10 mouse cellular contexts compared by ENCODE assay signal in genomic region chr8:120474496-120475235, GRCm38 (mm10).
DNase-seq lines count a peak whose midpoint lies in the region; ATAC-seq and TF ChIP-seq lines count a peak whose summit lies in the region.
"Had no signal": no experiment of that assay in that cellular context is flagged by ENCODE, and none has a peak within 500 bp of the region (broad histone marks: within the 10 kb centered on the region; RNA-seq: fewer than 3 reads in every experiment).

No protein-coding gene starts in this region.

- peak overlapping the region; percentile 84 for H3K27ac ChIP-seq in heart, embryonic 10.5 days
- peak overlapping the region; percentile 58; the same call in 1 of the 2 replicates for H3K27ac ChIP-seq in kidney, embryonic 16.5 days (ENCODE audit: low read length)
- H3K27ac ChIP-seq in MEL (ENCODE audit: control insufficient read depth, low read depth, low read length) = peak overlapping the region; percentile 91
- peak overlapping the region; percentile 91 for H3K27ac ChIP-seq in liver, embryonic 12.5 days

- no peak for TF ChIP-seq CTCF in MEL (IDR thresholded peaks at IDR 0.05 in 2 of 3, conservative IDR thresholded peaks at IDR 0.05 in 1 of 3; ENCODE audit: control insufficient read depth in 1 of 3, insufficient read depth in 1 of 3, low read depth in 2 of 3, low read length in 3 of 3, poor library complexity in 1 of 3, severe bottlenecking in 1 of 3)

- H3K4me1 ChIP-seq in heart, embryonic 10.5 days = peaks cover 93% of the 10 kb centered on the region
- peaks cover 30% of the 10 kb centered on the region for H3K4me1 ChIP-seq in kidney, embryonic 16.5 days (ENCODE audit: insufficient read depth, low read length)
- peaks cover 40 to 60% of the 10 kb centered on the region in 2 experiments for H3K4me1 ChIP-seq in MEL (ENCODE audit: control insufficient read depth in 1 of 2, insufficient read depth in 2 of 2, low read length in 2 of 2)
- H3K4me1 ChIP-seq in liver, embryonic 12.5 days = peaks cover 100% of the 10 kb centered on the region

- no peak for DNase-seq in heart, embryonic 10.5 days (ENCODE audit: low spot score)
- DNase-seq in heart, postnatal 4 days = no peak
- no peak for DNase-seq in kidney, postnatal 10 days
- DNase-seq in MEL (ENCODE audit: low read depth, low spot score) = peak; percentile 75
- no peak for DNase-seq in right cerebral cortex, adult 2 months (ENCODE audit: low spot score in 2 of 2)
- DNase-seq in embryo, embryonic 10.5 days (ENCODE audit: low spot score) = no peak
- DNase-seq: forebrain, postnatal 0 days had no signal

- no peaks in the 10 kb centered on the region for H3K36me3 ChIP-seq in heart, embryonic 10.5 days
- H3K36me3 ChIP-seq in kidney, embryonic 16.5 days (ENCODE audit: insufficient read depth, low read length) = no peaks in the 10 kb centered on the region
- peaks cover 0 to 51% of the 10 kb centered on the region in 2 experiments; a peak in 2 of 4 replicates for H3K36me3 ChIP-seq in MEL (ENCODE audit: control insufficient read depth in 1 of 2, insufficient read depth in 2 of 2, low read length in 2 of 2)
- H3K36me3 ChIP-seq in liver, embryonic 12.5 days = no peaks in the 10 kb centered on the region

- no peak overlapping the region for H3K4me2 ChIP-seq in kidney, embryonic 16.5 days (replicated peaks; ENCODE audit: low read depth, low read length)
- peak overlapping the region; percentile 69 for H3K4me2 ChIP-seq in liver, embryonic 12.5 days

- H3K27me3 ChIP-seq in heart, embryonic 10.5 days (ENCODE audit: insufficient read depth, poor library complexity, severe bottlenecking) = 0 out of 2 replicates have a peak, but pooled peaks cover 8% of the 10 kb centered on the region
- H3K27me3 ChIP-seq in kidney, embryonic 16.5 days (ENCODE audit: insufficient read depth, low read length) = no peaks in the 10 kb centered on the region
- H3K27me3 ChIP-seq in MEL (ENCODE audit: control insufficient read depth in 1 of 2, insufficient read depth in 2 of 2, low read length in 2 of 2) = no peaks in the 10 kb centered on the region
- peaks cover 19% of the 10 kb centered on the region for H3K27me3 ChIP-seq in liver, embryonic 12.5 days (replicated peaks)
- H3K27me3 ChIP-seq: megakaryocyte, embryonic 14.5 days had no signal

- H3K9ac ChIP-seq in kidney, embryonic 16.5 days (replicated peaks; ENCODE audit: low read length) = no peak overlapping the region
- H3K9ac ChIP-seq in MEL (ENCODE audit: control insufficient read depth, low read depth, low read length, poor library complexity, severe bottlenecking) = peak overlapping the region; percentile 69
- H3K9ac ChIP-seq in liver, embryonic 12.5 days = peak overlapping the region; percentile 71
- H3K9ac ChIP-seq: forebrain, postnatal 0 days had no signal

- H3K9me3 ChIP-seq in heart, embryonic 10.5 days = no peaks in the 10 kb centered on the region
- H3K9me3 ChIP-seq in kidney, embryonic 16.5 days (ENCODE audit: low read length) = no peaks in the 10 kb centered on the region
- H3K9me3 ChIP-seq in MEL (replicated peaks; ENCODE audit: insufficient read depth, low read length) = no peaks in the 10 kb centered on the region
- H3K9me3 ChIP-seq in liver, embryonic 12.5 days (replicated peaks) = no peaks in the 10 kb centered on the region
- H3K9me3 ChIP-seq: megakaryocyte, embryonic 14.5 days had no signal

- no peak for ATAC-seq in kidney, embryonic 16.5 days (ENCODE audit: low FRiP score, low TSS enrichment)
- no peak for ATAC-seq in liver, embryonic 12.5 days
- ATAC-seq: forebrain, postnatal 0 days had no signal

- 56% methylated on average over 11 of the region's 11 CpGs for WGBS in heart, embryonic 10.5 days
- 65% methylated on average over 11 of the region's 11 CpGs for WGBS in kidney, embryonic 16.5 days
- 44% methylated on average over 11 of the region's 11 CpGs for WGBS in liver, embryonic 12.5 days (ENCODE audit: insufficient replicate concordance)

- peaks cover 7% of the 10 kb centered on the region for H3K79me2 ChIP-seq in MEL (ENCODE audit: control insufficient read depth, insufficient read depth, low read length, poor library complexity)

- no peak overlapping the region for H3K4me3 ChIP-seq in heart, embryonic 10.5 days
- no peak overlapping the region for H3K4me3 ChIP-seq in kidney, embryonic 16.5 days (ENCODE audit: low read length)
- no peak overlapping the region for H3K4me3 ChIP-seq in MEL (ENCODE audit: control insufficient read depth in 1 of 2, insufficient read depth in 1 of 2, low read depth in 2 of 2, low read length in 2 of 2)
- no peak overlapping the region for H3K4me3 ChIP-seq in liver, embryonic 12.5 days

- TF ChIP-seq POLR2A in MEL (IDR thresholded peaks at IDR 0.05; ENCODE audit: control insufficient read depth in 1 of 2, insufficient read depth in 1 of 2, low read depth in 1 of 2, low read length in 2 of 2, poor library complexity in 1 of 2) = no peak

- no peak for TF ChIP-seq RAD21 in MEL (IDR thresholded peaks at IDR 0.05; ENCODE audit: low read depth, low read length)

- peak; percentile 64 to 83 for TF ChIP-seq EP300 in MEL (IDR thresholded peaks at IDR 0.05; ENCODE audit: low read depth in 1 of 2, low read length in 2 of 2)

TF ChIP-seq in MEL, 35 proteins besides CTCF, POLR2A, EP300 and RAD21:
- TF ChIP-seq TCF12 (IDR thresholded peaks at IDR 0.05; ENCODE audit: low read depth, low read length) = peak; percentile 58
- peak; percentile 69; the same call in 1 of the 2 replicates for TF ChIP-seq RCOR1 (IDR thresholded peaks at IDR 0.05; ENCODE audit: low read depth, low read length)
- TF ChIP-seq TAL1 (IDR thresholded peaks at IDR 0.05; ENCODE audit: low read length) = peak; percentile 43
- TF ChIP-seq MYC (IDR thresholded peaks at IDR 0.05; ENCODE audit: low read depth, low read length) = 0 out of 2 replicates have a peak, but pooled peaks have one; percentile 25
- TF ChIP-seq ELF1 (IDR thresholded peaks at IDR 0.05; ENCODE audit: low read depth, low read length) = no peak
- 0 out of 2 replicates have a peak, but pooled peaks have one; percentile 28 for TF ChIP-seq SIN3A (IDR thresholded peaks at IDR 0.05; ENCODE audit: low read length)
- TF ChIP-seq ETS1 (IDR thresholded peaks at IDR 0.05; ENCODE audit: low read depth, low read length) = peak; percentile 50; the same call in 1 of the 2 replicates
- no peak for TF ChIP-seq SMC3 (IDR thresholded peaks at IDR 0.05; ENCODE audit: low read depth, low read length)
- peak; percentile 91 for TF ChIP-seq GATA1 (IDR thresholded peaks at IDR 0.05; ENCODE audit: low read depth, low read length)
- TF ChIP-seq USF2 (IDR thresholded peaks at IDR 0.05; ENCODE audit: borderline replicate concordance in 1 of 2, insufficient read depth in 1 of 2, low read depth in 1 of 2, low read length in 2 of 2) = no peak
- no peak; the same call in 1 of the 2 replicates for TF ChIP-seq CHD2 (IDR thresholded peaks at IDR 0.05; ENCODE audit: low read length)
